Mouse (Mus musculus): ENCODE data around the gene Hist1h1d. TPM values are rescaled to one million over a fixed set of nuclear protein-coding genes. Genes with fewer than 3 reads are reported as not detected.
A peak's percentile ranks its signal among the peaks of the same experiment; 100 is the strongest.

Hist1h1d gene
- total and polyA plus RNA-seq, 2 experiments from 2014 or later, result 0.04 to 23.4 TPM

GRCm38 (mm10) chr13:23524654-23525053 is 28.4 kb upstream of the Hist1h1d start:
- Histone ChIP-seq H3K4me1 (ENCODE audit: insufficient read depth, low read length) (no peaks in the 10 kb centered on the region; the same call in 1 of the 2 replicates), H3K9ac (replicated peaks; ENCODE audit: low read length, poor library complexity, severe bottlenecking) (no peak overlapping the region), H3K36me3 (ENCODE audit: insufficient read depth, low read length) (no peaks in the 10 kb centered on the region), H3K27me3 (ENCODE audit: insufficient read depth, low read length) (no peaks in the 10 kb centered on the region), H3K4me3 (ENCODE audit: low read depth, low read length) (peak overlapping the region; percentile 10; the same call in 1 of the 2 replicates), H3K9me3 (ENCODE audit: low read length) (no peaks in the 10 kb centered on the region), H3K4me2 (ENCODE audit: low read depth, low read length, poor library complexity, severe bottlenecking) (0 out of 2 replicates have a peak overlapping the region, but pooled peaks have one; percentile 0), H3K27ac (ENCODE audit: low read depth, low read length) (no peak overlapping the region)
- WGBS, result 9% methylated on average over 5 of the region's 5 CpGs
- DNase-seq (ENCODE audit: low spot score) (peak; percentile 89), ATAC-seq (ENCODE audit: low FRiP score) (no peak)
- TF ChIP-seq CTCF (IDR thresholded peaks at IDR 0.05), result peak; percentile 91

GRCm38 (mm10) chr13:23525901-23526300 is 27.2 kb upstream of the Hist1h1d start:
- Histone ChIP-seq H3K27me3 (ENCODE audit: insufficient read depth, low read length) (no peaks in the 10 kb centered on the region), H3K4me1 (ENCODE audit: insufficient read depth, low read length) (no peaks in the 10 kb centered on the region; the same call in 1 of the 2 replicates), H3K9me3 (ENCODE audit: low read length) (no peaks in the 10 kb centered on the region), H3K4me2 (ENCODE audit: low read depth, low read length, poor library complexity, severe bottlenecking) (peak overlapping the region; percentile 54), H3K4me3 (ENCODE audit: low read depth, low read length) (peak overlapping the region; percentile 41), H3K9ac (replicated peaks; ENCODE audit: low read length, poor library complexity, severe bottlenecking) (no peak overlapping the region), H3K27ac (ENCODE audit: low read depth, low read length) (no peak overlapping the region), H3K36me3 (ENCODE audit: insufficient read depth, low read length) (no peaks in the 10 kb centered on the region)
- no peak for TF ChIP-seq CTCF (IDR thresholded peaks at IDR 0.05)
- DNase-seq (ENCODE audit: low spot score) (no peak), ATAC-seq (ENCODE audit: low FRiP score) (no peak)
- WGBS, result 2% methylated on average over 10 of the region's 10 CpGs

- H3K4me3 ChIP-seq (ENCODE audit: low read depth, low read length), result peak overlapping the region; percentile 41
- peak overlapping the region; percentile 54 for H3K4me2 ChIP-seq (ENCODE audit: low read depth, low read length, poor library complexity, severe bottlenecking)
- H3K27me3 ChIP-seq (ENCODE audit: insufficient read depth, low read length), result no peaks in the 10 kb centered on the region
- H3K27ac ChIP-seq (ENCODE audit: low read depth, low read length), result no peak overlapping the region
- ATAC-seq (ENCODE audit: low FRiP score) (peak; percentile 54), DNase-seq (ENCODE audit: low spot score) (peak; percentile 96)
- no peaks in the 10 kb centered on the region; the same call in 1 of the 2 replicates for H3K4me1 ChIP-seq (ENCODE audit: insufficient read depth, low read length)
- TF ChIP-seq CTCF (IDR thresholded peaks at IDR 0.05), result no peak
- WGBS, result under 1% methylated on average over 17 of the region's 17 CpGs
- no peaks in the 10 kb centered on the region for H3K9me3 ChIP-seq (ENCODE audit: low read length)
- H3K9ac ChIP-seq (replicated peaks; ENCODE audit: low read length, poor library complexity, severe bottlenecking), result 0 out of 2 replicates have a peak overlapping the region, but pooled peaks have one; percentile 15
- H3K36me3 ChIP-seq (ENCODE audit: insufficient read depth, low read length), result no peaks in the 10 kb centered on the region
Measured at GRCm38 (mm10) chr13:23526312-23526711, 26.8 kb upstream of the Hist1h1d start.

GRCm38 (mm10) chr13:23529005-23529404 is 24.1 kb upstream of the Hist1h1d start:
- H3K9ac ChIP-seq (replicated peaks; ENCODE audit: low read length, poor library complexity, severe bottlenecking), result no peak overlapping the region
- no peak for DNase-seq (ENCODE audit: low spot score)
- 80% methylated on average over 5 of the region's 5 CpGs for WGBS
- no peak overlapping the region for H3K4me3 ChIP-seq (ENCODE audit: low read depth, low read length)
- no peaks in the 10 kb centered on the region for H3K27me3 ChIP-seq (ENCODE audit: insufficient read depth, low read length)
- H3K27ac ChIP-seq (ENCODE audit: low read depth, low read length), result no peak overlapping the region
- H3K9me3 ChIP-seq (ENCODE audit: low read length), result no peaks in the 10 kb centered on the region
- ATAC-seq (ENCODE audit: low FRiP score), result no peak
- TF ChIP-seq CTCF (IDR thresholded peaks at IDR 0.05), result no peak
- no peak overlapping the region for H3K4me2 ChIP-seq (ENCODE audit: low read depth, low read length, poor library complexity, severe bottlenecking)
- peaks cover 7% of the 10 kb centered on the region; the same call in 1 of the 2 replicates for H3K4me1 ChIP-seq (ENCODE audit: insufficient read depth, low read length)
- H3K36me3 ChIP-seq (ENCODE audit: insufficient read depth, low read length), result no peaks in the 10 kb centered on the region

GRCm38 (mm10) chr13:23529480-23530165 is 23.4 kb upstream of the Hist1h1d start:
- H3K4me3 ChIP-seq (ENCODE audit: low read depth, low read length), result peak overlapping the region; percentile 52
- DNase-seq (ENCODE audit: low spot score) (no peak), ATAC-seq (ENCODE audit: low FRiP score) (no peak)
- H3K4me1 ChIP-seq (ENCODE audit: insufficient read depth, low read length), result peaks cover 10% of the 10 kb centered on the region
- H3K36me3 ChIP-seq (ENCODE audit: insufficient read depth, low read length), result no peaks in the 10 kb centered on the region
- H3K4me2 ChIP-seq (ENCODE audit: low read depth, low read length, poor library complexity, severe bottlenecking), result peak overlapping the region; percentile 58
- TF ChIP-seq CTCF (IDR thresholded peaks at IDR 0.05), result no peak
- no peaks in the 10 kb centered on the region for H3K9me3 ChIP-seq (ENCODE audit: low read length)
- H3K27ac ChIP-seq (ENCODE audit: low read depth, low read length), result no peak overlapping the region
- H3K27me3 ChIP-seq (ENCODE audit: insufficient read depth, low read length), result no peaks in the 10 kb centered on the region
- no peak overlapping the region for H3K9ac ChIP-seq (replicated peaks; ENCODE audit: low read length, poor library complexity, severe bottlenecking)
- WGBS, result 24% methylated on average over 2 of the region's 2 CpGs

- ATAC-seq (ENCODE audit: low FRiP score) (0 out of 2 replicates have a peak, but pooled peaks have one; percentile 38), DNase-seq (ENCODE audit: low spot score) (peak; percentile 58)
- TF ChIP-seq CTCF (IDR thresholded peaks at IDR 0.05), result no peak
- H3K4me2 ChIP-seq (ENCODE audit: low read depth, low read length, poor library complexity, severe bottlenecking), result peak overlapping the region; percentile 58
- peaks cover 10% of the 10 kb centered on the region for H3K4me1 ChIP-seq (ENCODE audit: insufficient read depth, low read length)
- no peaks in the 10 kb centered on the region for H3K9me3 ChIP-seq (ENCODE audit: low read length)
- H3K27me3 ChIP-seq (ENCODE audit: insufficient read depth, low read length), result no peaks in the 10 kb centered on the region
- under 1% methylated on average over 20 of the region's 20 CpGs for WGBS
- H3K4me3 ChIP-seq (ENCODE audit: low read depth, low read length), result peak overlapping the region; percentile 52
- H3K36me3 ChIP-seq (ENCODE audit: insufficient read depth, low read length), result no peaks in the 10 kb centered on the region
- H3K9ac ChIP-seq (replicated peaks; ENCODE audit: low read length, poor library complexity, severe bottlenecking), result peak overlapping the region; percentile 66
- peak overlapping the region; percentile 93 for H3K27ac ChIP-seq (ENCODE audit: low read depth, low read length)
Measured at GRCm38 (mm10) chr13:23530181-23530900, 22.7 kb upstream of the Hist1h1d start.

Data from midbrain, postnatal 0 days (tissue).